Mouse (Mus musculus): Measurements from ENCODE around the gene Lrat.

Gene Lrat

DNA sequence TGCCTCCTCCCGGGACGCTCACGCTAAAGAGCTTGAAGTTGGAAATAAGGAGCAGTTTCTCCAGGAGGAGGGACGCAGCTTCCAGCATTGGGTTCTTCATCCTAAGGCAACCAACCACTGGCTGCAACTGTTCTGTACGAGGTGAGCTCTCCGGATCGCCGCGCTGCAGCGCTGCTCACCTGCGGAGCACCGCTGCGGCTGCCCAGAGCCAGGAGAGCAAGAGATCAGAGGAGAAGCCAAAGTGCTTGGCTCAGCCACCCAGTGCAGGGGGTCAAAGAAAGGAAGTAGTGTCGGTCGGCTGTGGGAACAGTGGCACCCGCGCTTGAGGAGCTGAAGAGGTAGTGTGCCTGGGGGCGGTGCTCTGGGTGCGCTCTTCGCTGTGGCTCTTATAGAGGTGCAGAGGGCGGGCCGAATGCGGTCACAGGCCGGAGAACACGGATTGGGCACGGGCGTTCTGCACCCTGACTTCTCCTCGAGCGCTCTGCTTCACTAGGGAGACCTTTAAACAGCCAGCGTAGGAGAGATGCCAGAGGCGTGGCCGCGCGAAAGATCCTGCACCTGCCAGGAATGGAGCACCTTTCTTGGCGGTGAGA, at the start of gene Lrat:
Gene Lrat, minus strand, starts transcription at position 361 of the 593 bp plus-strand sequence.
- in situ Hi-C loops (cut with MseI, MboI), result no loop called here

DNA sequence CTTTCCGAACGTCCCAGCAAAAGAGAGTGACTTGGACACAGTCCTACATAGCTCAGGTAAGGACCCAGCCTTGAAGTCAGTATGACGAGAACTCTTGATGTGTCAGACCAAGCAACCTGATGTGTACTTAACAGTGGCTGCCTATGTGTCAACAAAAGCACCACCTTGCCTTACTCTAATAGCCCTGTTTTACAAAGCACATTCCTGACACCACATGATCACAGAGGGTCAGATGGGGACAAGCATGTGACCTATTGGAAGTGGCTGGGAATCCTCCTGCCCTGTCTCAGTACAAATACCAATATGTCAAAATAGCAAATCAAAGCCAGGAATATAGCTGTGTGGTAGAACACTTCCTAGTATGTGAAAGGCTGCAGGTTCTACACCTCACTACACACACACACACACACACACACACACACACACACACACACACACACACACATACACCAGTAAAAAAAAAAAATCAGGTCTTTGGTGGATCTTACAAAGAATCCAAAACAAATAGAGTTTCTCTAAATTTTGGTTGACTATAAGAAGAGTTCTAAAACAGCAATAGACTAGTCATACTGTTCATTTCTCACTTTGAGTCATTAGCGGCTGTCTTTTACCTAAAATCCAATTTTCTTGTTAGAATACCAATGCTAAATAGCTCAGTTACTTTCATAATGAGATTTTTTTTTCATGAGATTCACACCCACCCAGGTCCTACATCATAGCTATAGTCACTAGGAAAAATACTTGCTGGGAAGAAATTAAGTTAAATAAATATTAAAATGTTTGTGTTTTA, 48.6 kb upstream of the Lrat start:
- in situ Hi-C loops (cut with MseI, MboI), result no loop called here

GRCm38 (mm10) chr3:82950639-82951038, 46.9 kb upstream of the Lrat start:
- in situ Hi-C loops (cut with MseI, MboI), result no loop called here

DNA sequence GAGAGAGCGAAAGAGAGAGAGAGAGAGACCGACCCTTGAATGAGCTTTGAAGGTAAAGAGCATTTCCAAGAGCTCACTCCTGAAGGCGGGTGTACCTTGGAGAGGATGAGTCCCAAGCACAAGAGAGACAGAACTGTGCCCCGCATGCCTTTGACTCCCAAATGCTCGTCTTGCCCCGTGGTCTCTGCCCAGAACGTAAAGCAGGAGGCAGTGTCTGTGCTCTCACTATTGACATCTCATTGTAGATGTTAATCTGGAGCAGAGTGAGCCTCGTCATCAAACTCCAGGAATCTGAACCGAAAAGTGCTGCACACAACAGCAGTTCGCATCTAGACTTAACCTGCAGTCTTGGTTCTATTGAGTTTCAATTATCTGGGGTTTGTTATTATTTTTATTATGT, 46.4 kb upstream of the Lrat start:
- in situ Hi-C loops (cut with MseI, MboI), result no loop called here

- in situ Hi-C loops (cut with MseI, MboI), result no loop called here
Measured at GRCm38 (mm10) chr3:82946375-82947107, 42.8 kb upstream of the Lrat start.

GRCm38 (mm10) chr3:82927917-82928316, 24.1 kb upstream of the Lrat start:
- in situ Hi-C loops (cut with MseI, MboI), result no loop called here

DNA sequence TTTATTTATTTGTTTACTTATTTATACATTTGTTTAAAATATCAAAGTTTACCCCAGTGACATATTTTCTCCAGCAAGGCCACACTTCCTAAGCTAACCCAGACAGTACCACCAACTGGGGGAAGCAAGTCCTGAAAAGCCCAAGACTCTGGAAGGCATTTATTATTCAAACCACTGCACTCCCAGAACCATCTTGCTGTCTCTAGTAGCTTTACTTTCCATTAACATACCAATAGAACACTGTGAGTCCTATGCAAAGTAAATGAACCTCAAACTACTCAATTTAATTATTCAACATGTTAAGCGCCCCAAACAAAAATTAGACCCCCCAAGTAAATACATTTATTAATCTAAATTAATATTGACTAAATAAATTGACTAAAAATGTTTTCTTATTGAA, 11.9 kb upstream of the Lrat start:
- in situ Hi-C loops (cut with MseI, MboI), result no loop called here

- in situ Hi-C loops (cut with MseI, MboI), result no loop called here
Measured at GRCm38 (mm10) chr3:82908671-82909070, 4.9 kb upstream of the Lrat start.

- in situ Hi-C loops (cut with MseI, MboI), result no loop called here
Measured at GRCm38 (mm10) chr3:82904211-82904908, 587 bp upstream of the Lrat start.

GRCm38 (mm10) chr3:82902757-82903612, 788 bp downstream of the Lrat start:
- in situ Hi-C loops (cut with MseI, MboI), result no loop called here

- in situ Hi-C loops (cut with MseI, MboI), result no loop called here
Measured at GRCm38 (mm10) chr3:82888842-82889241, 14.9 kb downstream of the Lrat start.

GRCm38 (mm10) chr3:82877258-82877657, 26.5 kb downstream of the Lrat start:
- in situ Hi-C loops (cut with MseI, MboI), result loop anchor here (5.0 kb wide), 2 partner anchors 115 to 120 kb away; no protein-coding TSS in a partner anchor

DNA sequence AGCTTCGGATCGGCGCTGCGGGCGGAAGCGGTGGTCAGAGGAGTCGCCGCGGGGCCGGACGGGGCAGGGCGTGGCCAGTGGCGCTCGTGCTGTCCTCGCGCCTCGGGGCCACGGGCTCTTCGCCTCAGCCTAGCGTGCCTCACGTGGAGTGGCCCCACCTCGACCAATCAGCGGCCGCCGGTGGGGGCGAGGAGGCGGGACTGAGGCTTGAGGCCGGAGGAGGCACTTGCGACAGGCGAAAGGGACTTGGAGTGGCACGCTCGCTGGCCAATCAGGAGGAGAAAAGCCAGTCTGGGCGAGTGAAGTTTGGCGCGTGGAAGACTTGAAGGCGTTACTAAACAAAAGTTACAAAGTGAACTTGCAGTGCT, 27.4 kb downstream of the Lrat start, which contains the start of gene Rbm46:
Gene Rbm46, minus strand, starts transcription at position 112 of the 368 bp plus-strand sequence.
- in situ Hi-C loops (cut with MseI, MboI), result loop anchor here (5.0 kb wide), 2 partner anchors 116 to 121 kb away; no protein-coding TSS in a partner anchor

DNA sequence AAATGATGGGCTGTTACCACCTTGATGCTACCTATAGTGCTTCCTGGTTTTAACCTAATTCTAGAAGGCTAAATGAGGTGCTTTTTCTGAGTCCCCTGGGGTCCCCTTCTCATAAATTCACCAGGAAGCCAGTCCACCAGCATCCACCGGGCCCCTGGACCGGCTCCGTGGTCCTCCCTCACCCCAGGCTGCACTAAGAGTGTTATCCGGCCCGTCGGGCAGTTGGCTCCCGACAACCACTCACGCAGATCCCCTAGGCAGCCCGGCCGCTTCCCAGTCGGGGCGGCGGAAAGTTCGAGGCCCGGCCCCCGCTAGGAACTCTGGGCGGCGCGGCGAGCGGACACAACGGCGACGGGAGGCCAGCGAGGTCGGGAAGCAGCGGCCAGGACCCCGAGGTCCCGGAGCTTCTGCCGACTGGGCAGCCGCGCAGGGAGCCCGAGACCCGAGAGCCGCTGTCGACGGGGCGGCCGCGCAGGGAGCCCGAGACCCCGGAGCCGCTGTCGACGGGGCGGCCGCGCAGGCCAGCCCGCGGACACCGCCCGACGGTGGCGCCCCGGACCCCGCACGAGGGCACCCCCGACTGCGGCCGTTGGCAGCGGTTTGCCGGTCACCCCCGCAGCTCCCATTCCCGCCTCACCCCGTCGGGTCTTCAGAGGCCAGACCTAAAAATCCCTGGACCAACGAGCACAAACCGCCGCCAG, 28.0 kb downstream of the Lrat start:
- in situ Hi-C loops (cut with MseI, MboI), result loop anchor here (5.0 kb wide), 2 partner anchors 116 to 121 kb away; no protein-coding TSS in a partner anchor

GRCm38 (mm10) chr3:82857414-82858077, 46.2 kb downstream of the Lrat start:
- in situ Hi-C loops (cut with MseI, MboI), result loop anchor here (10.0 to 25.0 kb wide), 2 partner anchors 493 to 495 kb away; partner anchors contain the start of gene Map9 (in 1 of the 2)
